Mouse (Mus musculus) retina, embryonic 14.5 days (tissue): Measurements from ENCODE around the gene Tmem40.
A peak's percentile ranks its signal among the peaks of the same experiment; 100 is the strongest.

Source experiments
- DNase-seq: peaks from one replicate; pipeline ENCODE4 v3.0.0-alpha.2; 2015; ENCODE audit warnings: low spot score

The Tmem40 gene

GRCm38 (mm10) chr6:115770059-115770670 lies 8.0 kb upstream of the Tmem40 start:
- DNase-seq: no peak

GRCm38 (mm10) chr6:115768207-115768606 lies 6.0 kb upstream of the Tmem40 start:
- DNase-seq: no peak

DNA sequence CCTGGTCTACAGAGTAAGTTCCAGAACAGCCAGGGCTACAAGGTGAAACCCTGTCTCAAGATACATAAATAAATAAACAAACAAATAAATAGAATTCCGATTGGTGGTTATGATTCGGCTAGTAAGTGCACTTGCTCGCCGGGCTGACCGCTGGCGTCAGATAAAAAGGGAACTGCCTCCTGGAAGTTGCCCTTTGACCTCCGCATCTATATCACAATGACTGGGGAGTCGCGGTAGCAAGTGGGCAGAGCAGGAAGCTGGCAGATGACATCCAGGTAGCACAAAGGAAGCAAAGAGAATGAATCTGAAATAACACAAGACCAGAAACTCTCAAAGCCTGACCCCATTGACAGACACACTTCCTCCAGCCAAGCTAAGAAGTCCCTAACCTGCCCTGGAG lies 5.1 kb upstream of the Tmem40 start:
- no peak for DNase-seq

DNA sequence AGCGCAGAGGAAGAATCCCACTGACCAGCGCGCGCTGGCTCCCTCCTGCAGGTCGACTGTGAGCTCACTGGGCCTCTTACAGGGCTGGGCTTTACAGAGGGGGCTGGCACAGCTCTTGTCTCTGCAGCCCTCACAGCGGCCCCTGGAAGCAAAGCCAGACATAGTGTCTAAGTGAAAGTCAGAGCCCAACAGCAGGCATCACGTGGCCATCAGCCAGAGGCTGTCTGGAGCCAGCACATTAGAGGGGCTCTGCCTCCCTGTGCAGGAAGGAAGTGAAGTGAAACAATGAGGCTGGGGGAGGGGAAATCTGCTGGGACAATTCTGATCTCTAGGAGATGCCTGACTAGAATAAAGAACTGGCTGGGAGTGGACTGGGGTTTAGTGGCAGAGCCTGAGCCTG lies 2.0 kb upstream of the Tmem40 start:
- DNase-seq: peak; percentile 84

DNA sequence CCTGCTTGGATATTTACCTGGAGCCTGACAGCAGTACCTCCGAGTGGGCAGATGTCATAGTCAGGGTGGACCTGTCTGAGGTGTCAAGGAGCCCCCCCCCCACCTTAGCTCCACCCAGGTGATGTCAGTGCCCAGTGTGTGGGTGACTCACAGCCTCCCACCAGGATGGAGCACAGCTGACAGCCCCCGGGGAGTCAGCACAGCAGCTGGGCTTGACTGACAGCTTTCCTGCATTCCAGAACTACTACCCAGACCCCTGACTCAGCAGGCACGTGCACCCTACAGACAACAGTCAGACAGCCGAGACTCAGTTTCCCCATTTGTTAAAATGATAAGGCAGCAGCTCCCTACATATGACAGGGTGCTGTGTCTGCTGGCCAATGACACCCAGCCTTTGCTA lies 1.2 kb downstream of the Tmem40 start:
- DNase-seq: no peak

GRCm38 (mm10) chr6:115760137-115760536 lies 2.1 kb downstream of the Tmem40 start:
- no peak for DNase-seq

GRCm38 (mm10) chr6:115759461-115759860 lies 2.7 kb downstream of the Tmem40 start:
- DNase-seq: no peak

GRCm38 (mm10) chr6:115758981-115759435 lies 3.2 kb downstream of the Tmem40 start:
- DNase-seq: no peak

DNA sequence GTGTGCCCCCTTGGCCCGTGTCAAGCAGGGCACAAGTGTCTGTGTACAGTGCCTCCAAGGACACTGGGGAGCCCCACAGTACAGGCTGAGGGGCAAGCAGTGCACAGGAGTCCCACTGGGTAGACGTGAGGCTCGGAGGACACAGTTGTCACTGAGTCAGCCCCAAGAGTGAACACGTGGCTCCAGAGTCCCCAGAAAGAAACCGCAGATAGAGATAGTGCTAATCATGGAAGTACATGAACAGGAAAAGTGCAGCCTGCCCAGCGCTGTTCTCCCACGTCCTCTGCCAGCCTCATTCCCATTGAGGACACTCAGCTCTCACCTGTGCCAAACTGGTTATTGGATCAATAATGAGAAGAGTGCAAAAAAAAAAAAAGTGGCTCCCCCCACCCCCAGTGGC lies 6.7 kb downstream of the Tmem40 start:
- no peak for DNase-seq

DNA sequence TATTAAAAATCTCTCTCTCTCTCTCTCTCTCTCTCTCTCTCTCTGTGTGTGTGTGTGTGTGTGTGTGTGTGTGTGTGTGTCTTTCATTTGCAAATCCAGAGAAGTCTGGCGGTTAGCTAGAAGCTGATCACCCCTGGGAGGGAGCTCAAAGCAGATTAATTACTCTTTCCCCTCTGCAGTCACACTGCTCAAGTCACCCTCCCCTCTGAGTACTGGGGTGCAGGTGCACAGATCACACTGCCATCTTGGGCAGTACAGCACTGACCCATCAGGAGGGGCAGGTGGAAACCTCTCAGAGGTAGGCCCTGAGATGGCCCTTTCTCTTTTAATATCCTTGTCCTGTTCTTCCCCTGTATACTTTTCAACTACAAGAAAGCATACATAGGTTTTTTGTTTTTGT lies 15.9 kb downstream of the Tmem40 start:
- no peak for DNase-seq

GRCm38 (mm10) chr6:115743569-115743968 lies 18.6 kb downstream of the Tmem40 start:
- peak; percentile 36 for DNase-seq

- no peak for DNase-seq
Measured at GRCm38 (mm10) chr6:115739056-115739455, 23.2 kb downstream of the Tmem40 start.

DNA sequence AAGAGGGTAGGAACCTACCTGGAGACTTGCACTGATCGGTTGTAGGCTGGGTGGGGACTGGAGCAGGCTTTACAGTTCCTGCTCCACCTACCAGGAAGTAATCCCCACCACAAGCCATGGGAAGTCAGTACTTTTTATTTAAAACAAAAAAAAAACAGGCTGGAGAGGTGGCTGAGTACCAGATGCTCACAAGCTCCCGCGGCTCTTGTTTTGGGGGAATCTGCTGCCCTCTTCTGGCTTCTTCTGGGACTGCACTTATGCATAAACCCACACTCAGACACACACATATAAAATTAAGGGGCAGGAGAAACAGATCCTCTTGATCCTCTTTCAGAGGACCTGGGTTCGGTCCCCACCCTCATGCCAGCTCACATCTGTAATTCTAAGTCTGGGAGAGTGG lies 27.3 kb downstream of the Tmem40 start:
- DNase-seq: peak; percentile 19

- no peak for DNase-seq
Measured at GRCm38 (mm10) chr6:115732341-115732928, 29.8 kb downstream of the Tmem40 start.

- no peak for DNase-seq
Measured at GRCm38 (mm10) chr6:115730560-115731342, 31.5 kb downstream of the Tmem40 start.

DNA sequence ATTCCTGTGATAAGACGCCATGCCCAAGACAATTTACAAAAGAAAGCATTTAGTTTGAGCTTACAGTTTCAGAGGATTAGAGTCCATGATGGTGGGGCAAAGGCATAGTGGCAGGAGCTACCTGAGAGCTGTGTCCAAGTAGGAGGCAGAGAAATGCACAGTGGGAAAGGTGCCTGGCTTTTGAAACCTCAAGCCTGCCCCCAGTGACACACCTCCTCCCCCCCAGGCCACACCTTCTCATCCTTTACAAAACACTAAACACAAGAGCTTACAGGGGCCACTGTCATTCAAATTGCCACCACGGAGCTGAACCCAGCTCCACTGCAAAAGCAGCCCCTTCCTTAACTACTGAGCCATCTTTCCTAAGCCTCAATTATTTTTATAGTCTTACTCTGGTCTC lies 34.6 kb downstream of the Tmem40 start:
- no peak for DNase-seq

- DNase-seq: peak; percentile 67
Measured at GRCm38 (mm10) chr6:115727108-115727507, 35.1 kb downstream of the Tmem40 start.

GRCm38 (mm10) chr6:115722246-115722645 lies 40.0 kb downstream of the Tmem40 start:
- no peak for DNase-seq

- peak; percentile 68 for DNase-seq
Measured at GRCm38 (mm10) chr6:115717715-115718558, 44.3 kb downstream of the Tmem40 start.

DNA sequence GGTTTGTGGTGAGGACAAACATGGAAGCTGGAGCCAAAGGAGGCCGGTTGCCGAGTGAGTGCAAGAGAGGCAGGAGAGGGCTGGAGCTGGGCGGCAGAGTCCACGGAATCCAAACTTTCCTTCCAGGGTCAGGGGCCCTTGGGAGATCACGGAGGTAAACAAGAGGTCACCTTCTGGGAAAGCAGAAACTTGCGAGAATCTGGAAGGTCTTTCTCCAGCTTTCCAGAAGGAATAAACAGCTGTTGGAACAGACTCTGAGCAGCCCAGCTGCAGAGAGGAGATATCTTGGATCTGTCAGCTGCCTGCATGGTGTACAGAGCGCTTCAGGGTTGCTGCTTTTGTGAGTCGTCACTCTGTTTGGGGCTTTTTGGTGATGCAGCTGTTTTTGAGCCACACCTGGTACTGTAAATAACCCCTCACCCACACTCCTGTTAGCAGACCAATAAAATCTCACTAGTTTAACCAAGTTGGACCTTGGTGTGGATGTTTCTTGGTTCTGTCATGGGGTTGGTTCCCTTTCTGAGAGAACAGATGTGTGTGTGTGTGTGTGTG lies 45.0 kb downstream of the Tmem40 start:
- DNase-seq: peak; percentile 10

DNA sequence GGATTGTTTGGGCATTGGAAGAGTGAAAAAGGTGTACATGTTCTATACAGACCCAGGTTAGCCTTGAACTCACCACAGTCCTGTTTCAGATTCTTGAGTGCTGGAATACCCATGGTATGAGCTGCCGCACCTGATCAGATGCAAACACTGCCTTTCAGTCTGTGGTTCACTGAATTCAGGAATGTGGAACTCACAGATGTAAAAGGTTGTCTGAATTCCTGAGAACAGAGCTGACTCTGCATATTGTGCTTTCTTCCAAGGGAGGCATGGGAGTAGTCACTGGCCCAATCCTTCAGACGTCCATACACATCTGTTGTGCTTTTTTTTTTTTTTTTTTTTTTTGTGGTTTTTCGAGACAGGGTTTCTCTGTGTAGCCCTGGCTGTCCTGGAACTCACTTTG lies 50.9 kb downstream of the Tmem40 start:
- no peak for DNase-seq

DNA sequence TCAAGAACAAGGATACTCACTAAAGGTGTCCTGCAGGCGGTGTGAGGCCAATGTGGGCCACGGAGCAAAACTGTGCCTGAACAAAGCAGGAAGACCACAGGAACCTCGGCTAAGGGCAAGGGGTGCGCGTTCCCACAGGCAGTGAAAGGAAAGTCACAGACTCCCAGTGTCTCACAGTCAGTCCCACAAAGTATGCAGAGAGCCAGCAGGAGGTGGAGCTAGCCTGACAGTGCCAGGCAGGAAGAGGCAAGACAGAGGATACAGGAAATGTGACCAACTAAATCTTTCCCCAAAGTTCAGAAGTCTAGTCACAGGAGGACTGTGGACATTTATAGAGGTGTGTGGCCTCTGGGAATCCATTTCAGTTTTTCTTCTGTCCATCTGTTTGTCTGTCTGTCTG lies 59.3 kb downstream of the Tmem40 start:
- DNase-seq: no peak
